Mouse (Mus musculus): ENCODE data around the gene Lrp8.

Gene Lrp8

GRCm38 (mm10) chr4:107808655-107809054, 6.6 kb downstream of the Lrp8 start:
- DNase-seq (ENCODE audit: low spot score): no peak

- DNase-seq (ENCODE audit: low spot score): no peak
These were observed 8.9 kb downstream of the Lrp8 start for GRCm38 (mm10) chr4:107811006-107811405.

DNA sequence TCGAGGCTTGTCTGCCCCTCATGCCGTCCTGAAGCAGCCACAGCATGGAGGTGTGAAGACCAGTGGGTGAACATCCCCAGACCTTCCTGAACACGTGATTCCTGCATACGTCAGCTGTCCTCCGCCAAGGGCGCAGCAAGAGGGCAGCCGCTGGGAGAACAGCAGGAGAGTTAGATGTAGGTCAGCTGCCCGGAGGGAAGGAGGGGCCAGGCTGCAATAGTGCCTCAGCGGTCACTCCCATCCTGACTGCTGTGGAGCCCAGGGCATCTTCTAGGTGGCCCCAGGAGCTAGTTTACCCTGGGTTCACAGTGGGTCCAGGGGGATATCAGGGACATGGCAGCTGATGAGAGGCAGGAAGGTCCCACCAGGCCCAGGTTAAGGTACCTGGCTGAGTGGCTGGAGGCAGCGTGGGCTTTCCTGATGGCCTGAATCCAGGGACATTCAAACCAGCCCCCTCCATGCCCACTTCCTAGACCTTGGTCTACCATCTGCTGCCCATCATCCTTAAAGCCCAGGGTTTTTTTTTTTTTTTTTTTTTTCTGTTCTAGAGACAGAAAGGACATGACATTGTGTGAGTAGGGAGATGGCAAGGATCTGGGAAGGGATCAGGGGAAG, 9.8 kb downstream of the Lrp8 start:
- no peak for DNase-seq (ENCODE audit: low spot score)

DNA sequence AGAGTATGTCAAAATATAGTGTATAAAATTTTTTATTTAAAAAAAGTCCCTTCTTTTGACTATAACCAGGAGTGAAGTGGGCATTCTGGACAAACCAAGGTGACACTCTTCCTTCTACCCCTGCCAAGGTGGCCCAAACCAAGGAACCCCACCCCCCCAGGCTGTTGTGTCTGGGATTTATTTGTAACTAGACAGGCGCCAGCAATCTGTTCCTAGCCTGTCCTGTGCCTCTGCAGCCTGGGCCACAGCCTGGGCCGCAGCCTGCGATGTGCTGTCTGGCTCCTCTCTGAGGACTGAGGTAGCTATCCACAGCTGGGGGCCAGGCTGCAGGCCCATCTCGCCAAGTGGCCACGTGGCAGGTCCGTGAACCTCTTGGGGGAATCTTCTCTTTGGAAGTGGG, 10.3 kb downstream of the Lrp8 start:
- no peak for DNase-seq (ENCODE audit: low spot score)

GRCm38 (mm10) chr4:107816459-107816858, 14.4 kb downstream of the Lrp8 start:
- no peak for DNase-seq (ENCODE audit: low spot score)

DNA sequence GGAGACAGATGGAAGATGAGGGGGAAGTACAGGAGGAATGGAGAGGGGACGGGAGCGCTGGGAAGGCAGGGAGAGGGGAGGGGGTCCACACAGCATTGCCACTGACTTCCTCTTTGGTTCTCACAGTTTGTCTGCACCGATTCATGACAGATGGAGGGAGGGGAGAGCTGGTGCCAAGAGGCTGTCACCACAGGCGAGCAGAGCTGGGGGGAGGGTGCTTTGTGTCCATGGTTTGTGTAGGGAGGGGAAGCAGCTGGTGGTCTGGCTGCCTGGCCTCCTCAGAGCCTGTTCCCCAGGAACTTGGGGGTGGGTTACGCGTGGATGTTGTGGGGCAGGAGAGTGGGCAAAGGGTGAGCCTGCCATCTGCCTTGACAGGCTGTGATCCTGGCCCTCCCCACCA, 15.4 kb downstream of the Lrp8 start:
- no peak for DNase-seq (ENCODE audit: low spot score)

GRCm38 (mm10) chr4:107819990-107820719, 18.1 kb downstream of the Lrp8 start:
- no peak for DNase-seq (ENCODE audit: low spot score)

DNA sequence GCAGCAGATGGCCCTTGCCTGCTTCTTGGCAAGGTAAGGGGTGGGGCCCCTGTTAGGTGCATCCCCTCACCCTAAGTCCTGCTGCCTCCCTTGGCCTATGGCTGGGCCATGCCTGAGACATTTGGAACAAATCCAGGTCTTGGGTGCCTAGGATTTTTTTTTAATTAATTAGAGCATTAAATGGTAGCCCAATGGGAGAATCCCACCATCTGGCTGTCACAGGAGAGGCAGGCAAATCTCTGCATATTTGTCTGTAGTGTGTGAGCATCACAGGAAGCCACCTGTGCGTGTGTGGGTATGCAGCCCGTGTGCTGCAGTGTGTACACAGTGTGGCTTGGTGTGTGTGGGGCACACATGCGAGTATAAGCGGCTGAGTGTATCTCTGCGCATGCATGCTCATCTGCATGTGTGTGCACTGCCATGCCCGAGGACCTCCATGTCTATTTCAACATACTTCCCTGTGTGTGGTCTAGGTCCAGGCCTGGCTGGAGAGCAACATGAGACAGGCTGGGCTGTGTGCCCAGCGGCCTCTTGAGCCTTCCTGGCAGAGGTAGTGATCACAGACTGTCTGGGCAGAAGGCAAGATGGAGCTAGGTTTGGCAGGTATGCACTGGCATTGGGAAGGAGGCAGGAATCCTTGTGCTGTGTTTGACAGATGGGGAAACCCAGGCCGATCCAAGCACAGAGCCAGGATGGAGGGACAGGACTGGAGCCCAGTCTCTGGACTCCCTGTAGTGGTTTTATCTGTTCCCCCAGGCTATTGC, 19.0 kb downstream of the Lrp8 start:
- no peak for DNase-seq (ENCODE audit: low spot score)

DNA sequence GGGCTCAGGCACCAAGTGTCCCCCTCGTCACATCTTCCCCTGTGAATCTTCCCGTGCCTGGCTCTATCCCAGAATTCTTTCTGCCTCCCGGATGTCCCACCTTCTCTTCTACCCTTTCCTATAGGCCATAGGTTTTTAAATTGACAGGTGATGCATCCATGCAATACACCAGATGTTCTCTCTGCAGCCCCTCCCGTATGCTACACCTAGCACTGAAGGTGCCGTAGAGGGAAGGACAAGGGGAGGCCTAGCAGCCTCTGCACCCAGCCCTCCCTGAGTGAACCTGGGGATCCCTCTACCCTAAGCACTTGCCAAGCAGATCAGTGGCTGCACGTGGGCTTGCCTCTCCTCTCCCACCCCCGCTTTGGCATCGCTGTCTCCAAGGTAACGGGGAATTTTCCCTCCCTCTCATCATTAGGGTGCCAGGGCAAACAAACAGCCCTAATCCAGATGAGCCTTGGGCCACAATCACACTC, 20.9 kb downstream of the Lrp8 start:
- DNase-seq (ENCODE audit: low spot score): no peak

- no peak for DNase-seq (ENCODE audit: low spot score)
These were observed 21.4 kb downstream of the Lrp8 start for GRCm38 (mm10) chr4:107823511-107823910.

DNA sequence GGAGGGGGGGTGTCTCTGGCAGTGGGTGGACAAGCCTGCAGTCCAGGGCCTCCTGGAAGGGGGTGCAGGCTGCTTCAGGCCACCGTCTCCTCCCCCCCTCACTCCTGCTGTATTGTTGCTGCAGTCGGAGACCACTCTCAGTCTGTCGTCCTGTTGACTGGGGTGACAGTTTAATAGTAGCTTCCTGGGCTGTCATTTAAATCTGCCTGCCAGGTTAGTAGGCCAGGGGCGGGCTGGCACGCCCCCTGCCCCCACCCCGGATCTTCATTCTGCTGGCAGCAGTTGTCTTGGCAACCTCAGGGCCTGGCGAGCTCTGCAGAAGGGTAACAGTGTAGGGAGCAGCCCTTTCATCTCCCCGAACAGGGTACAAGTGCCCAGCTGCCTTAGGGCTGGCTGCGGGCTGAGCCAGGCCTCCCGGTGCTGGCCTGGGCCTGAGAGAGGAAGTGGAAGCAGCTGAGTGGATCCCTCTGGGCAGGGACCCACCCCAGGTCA, 26.7 kb downstream of the Lrp8 start:
- no peak for DNase-seq (ENCODE audit: low spot score)

GRCm38 (mm10) chr4:107829675-107830074, 27.6 kb downstream of the Lrp8 start:
- no peak for DNase-seq (ENCODE audit: low spot score)

GRCm38 (mm10) chr4:107830189-107830588, 28.1 kb downstream of the Lrp8 start:
- no peak for DNase-seq (ENCODE audit: low spot score)

DNA sequence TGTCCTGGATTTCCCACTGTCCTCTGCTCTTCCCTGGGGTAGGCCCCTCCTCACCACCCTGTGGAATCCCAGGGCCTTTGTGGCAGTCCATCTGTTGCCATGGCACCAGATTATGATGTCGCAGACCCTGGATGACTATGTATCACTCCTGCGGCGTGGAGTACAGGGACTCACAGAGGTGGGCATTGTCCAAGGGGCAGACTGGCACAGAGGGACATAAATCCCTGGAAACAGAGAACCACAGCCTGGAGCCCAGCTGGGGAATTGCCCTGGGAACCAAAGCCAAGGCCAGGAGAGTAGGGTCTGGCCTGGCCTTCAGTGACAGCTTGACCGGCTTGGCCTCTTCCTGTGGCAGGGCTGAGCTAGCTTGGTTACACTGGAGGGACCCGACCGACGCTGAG, 28.8 kb downstream of the Lrp8 start:
- no peak for DNase-seq (ENCODE audit: low spot score)

DNA sequence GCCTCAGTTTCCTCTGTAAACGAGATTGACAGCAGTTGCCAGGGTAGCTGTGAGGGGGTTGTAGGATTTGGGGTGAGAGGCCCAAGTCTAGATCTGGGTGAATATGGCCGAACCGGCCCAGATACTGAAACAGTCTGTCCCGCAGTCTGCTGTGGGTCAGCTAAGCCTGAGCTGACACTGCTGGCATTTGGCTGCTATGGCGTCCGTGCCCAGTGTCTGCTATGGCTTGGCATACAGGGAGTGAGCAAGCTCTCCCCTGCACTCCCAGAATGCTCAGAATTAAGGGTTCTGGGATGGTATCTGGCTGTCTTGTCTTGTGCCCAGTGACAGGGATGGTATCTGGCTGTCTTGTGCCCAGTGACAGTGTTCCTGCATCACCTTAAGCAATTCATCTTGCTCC, 29.6 kb downstream of the Lrp8 start:
- DNase-seq (ENCODE audit: low spot score): no peak

GRCm38 (mm10) chr4:107833525-107833924, 31.5 kb downstream of the Lrp8 start:
- DNase-seq (ENCODE audit: low spot score): no peak

- DNase-seq (ENCODE audit: low spot score): no peak
These were observed 32.7 kb downstream of the Lrp8 start for GRCm38 (mm10) chr4:107834643-107835314.

- DNase-seq (ENCODE audit: low spot score): no peak
These were observed 33.4 kb downstream of the Lrp8 start for GRCm38 (mm10) chr4:107835508-107835909.

DNA sequence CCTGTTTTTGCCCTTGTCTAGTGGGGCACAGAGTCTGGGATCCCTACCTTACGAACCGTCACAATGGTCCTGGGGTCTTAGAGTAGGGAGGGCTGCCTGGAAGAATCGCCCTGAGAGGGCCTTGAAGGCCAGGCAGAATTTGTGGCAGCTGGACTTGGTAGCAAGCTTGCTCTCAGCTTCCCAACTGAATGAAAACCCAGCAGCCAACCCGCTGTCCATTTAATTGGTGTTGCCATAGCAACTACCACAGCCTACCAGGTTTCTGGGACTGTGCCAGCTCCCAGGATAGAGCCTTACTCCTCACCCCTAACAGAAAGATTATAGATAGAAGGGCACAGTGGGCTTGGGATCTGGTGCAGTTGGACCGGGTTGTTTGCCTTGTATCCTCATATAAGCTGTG, 34.7 kb downstream of the Lrp8 start:
- peak; percentile 22 for DNase-seq (ENCODE audit: low spot score)

- no peak for DNase-seq (ENCODE audit: low spot score)
These were observed 35.8 kb downstream of the Lrp8 start for GRCm38 (mm10) chr4:107837910-107838309.

DNA sequence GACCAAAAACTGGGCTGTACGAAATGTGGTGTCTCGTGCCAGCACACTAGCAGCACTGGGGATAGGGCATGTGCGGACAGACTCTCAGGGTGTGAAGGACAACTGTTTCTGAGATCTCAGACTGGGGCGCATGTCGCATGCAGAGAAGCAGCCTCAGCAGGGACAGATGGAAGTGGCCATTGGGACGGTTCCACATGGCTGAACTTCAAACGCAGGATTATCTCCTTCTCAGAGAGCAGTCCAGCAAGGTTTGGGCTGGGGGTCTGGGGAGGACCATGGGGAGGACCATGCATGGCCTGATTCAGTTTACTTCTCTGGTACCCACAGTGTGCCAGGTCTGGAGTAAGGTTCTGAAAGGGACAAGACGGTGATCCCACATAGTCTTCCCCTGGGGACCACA, 41.6 kb downstream of the Lrp8 start:
- DNase-seq (ENCODE audit: low spot score): no peak

DNA sequence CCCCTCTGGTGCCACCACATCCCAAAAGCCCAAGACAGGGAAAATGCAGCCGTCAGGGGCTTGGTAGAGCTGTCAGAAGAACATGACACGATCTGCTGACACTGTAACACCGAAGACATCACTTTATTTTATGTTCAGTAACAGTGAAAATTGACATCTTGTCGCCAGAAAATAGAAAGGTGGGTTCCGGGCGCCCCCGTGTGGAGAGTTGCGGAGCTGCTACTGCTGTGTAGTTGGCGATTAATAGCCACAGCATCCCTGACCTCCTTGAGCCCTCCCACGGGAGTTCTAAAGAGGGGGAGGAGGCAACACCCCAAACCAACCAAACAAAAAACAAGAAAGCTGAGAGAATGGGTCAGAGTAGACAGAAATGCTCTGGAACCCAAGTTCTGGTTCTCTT, 42.9 kb downstream of the Lrp8 start:
- peak; percentile 78 for DNase-seq (ENCODE audit: low spot score)
